Mouse (Mus musculus) heart, postnatal 14 days (tissue): ENCODE results near the gene Gm3696. TPM values are rescaled to one million over a fixed set of nuclear protein-coding genes. Genes with fewer than 3 reads are reported as not detected.
"Not testable (repeated sequence)": the region's sequence is repeated elsewhere in the genome, so short reads cannot be mapped to it uniquely, and the experiment has no call there.

Source experiments
- DNase-seq, 2 experiments: peaks; one replicate each; pipeline ENCODE4 v3.0.0; 2021 to 2022
- intact Hi-C: fragments of 180-260 bp; cut with DNase I; formaldehyde crosslinking; loops from one replicate; pipeline ENCODE4 v1.15.1; 2025
- long read RNA-seq, 2 experiments: library from polyadenylated mRNA; stranded (forward); transcript quantifications; one replicate each; pipeline ENCODE4 v2.0.0; 2021
- total RNA-seq, 2 experiments: library from RNA; stranded (reverse); gene quantifications; 2 replicates each; pipeline ENCODE4 v1.2.3; 2021

Gm3696 gene
- under 1 TPM in 1 of 2 experiments, not detected in 1; 0.32 TPM for total RNA-seq
- long read RNA-seq, experiment 1, result 0 reads
- long read RNA-seq, experiment 2, result 0 reads

GRCm38 (mm10) chr14:7100521-7100920, at the start of gene Gm3696:
Gene Gm3696 (minus strand): TSS chr14:7100621.
- DNase-seq, intact Hi-C loops: not testable (repeated sequence)

GRCm38 (mm10) chr14:7125312-7125711, 24.9 kb upstream of the Gm3696 start, which contains the start of gene Gm6676:
Gene Gm6676 (minus strand): TSS chr14:7125412.
- intact Hi-C loops, DNase-seq: not testable (repeated sequence)

DNA sequence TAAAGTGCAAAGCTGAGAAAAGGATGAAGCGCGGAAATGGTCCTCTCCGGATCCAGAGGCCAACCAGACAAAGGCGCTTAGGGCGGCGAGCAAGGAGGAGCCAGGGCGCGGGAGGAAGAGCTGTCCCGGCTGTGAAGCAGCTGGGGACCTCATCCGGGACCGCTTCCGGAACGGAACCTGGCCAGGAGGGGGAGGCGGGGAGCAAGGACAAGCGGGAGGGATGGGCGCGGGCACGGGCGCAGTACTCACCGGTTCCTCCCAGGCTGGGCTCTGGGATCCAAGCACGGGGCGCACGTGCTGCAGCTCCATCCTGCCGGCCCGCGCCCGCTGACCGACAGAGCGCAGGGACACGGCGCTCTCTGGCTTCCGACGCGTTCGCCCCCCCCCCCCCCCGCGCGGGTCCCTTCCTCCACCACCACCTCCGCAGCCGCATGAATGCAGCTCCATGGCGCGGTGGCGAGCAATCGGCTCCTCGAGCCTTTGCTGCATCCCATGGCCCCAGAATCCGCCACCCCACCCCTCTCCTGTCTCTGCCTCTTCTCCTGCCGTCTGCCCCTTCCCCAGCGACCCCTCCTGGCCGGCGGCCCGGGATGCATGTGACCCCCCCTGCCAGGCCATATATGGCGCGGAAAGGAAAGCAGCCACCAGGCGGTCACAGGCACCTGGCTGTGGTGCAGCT, 4.8 kb upstream of the Gm3696 start:
- peak; percentile 1 to 4 for DNase-seq
- intact Hi-C loops, result not testable (repeated sequence)

GRCm38 (mm10) chr14:7044870-7045269, 55.6 kb downstream of the Gm3696 start, which contains the start of gene Gm3685:
Gene Gm3685 (minus strand): TSS chr14:7044970.
- DNase-seq, intact Hi-C loops: not testable (repeated sequence)

Other genes starting within 250 kb of the Gm3696 start
- gene Gm3667, start 210.7 kb downstream of the Gm3696 start, total RNA-seq, result under 1 TPM; 0.33 to 0.56 TPM
- gene Gm6356, start 126.8 kb downstream of the Gm3696 start, total RNA-seq, result not detected
- under 1 TPM; 0.24 to 0.33 TPM for gene Gm10406, start 73.2 kb downstream of the Gm3696 start, total RNA-seq
- not detected for gene Gm3685, start 55.7 kb downstream of the Gm3696 start, total RNA-seq
- not detected for gene Gm6676, start 24.8 kb upstream of the Gm3696 start, total RNA-seq
- under 1 TPM; 0.48 to 0.56 TPM for gene Gm3512, start 73.9 kb upstream of the Gm3696 start, total RNA-seq
- not detected for gene Gm16434, start 93.9 kb upstream of the Gm3696 start, total RNA-seq
- not detected for gene Gm3727, start 164.1 kb upstream of the Gm3696 start, total RNA-seq
- gene Gm3739, start 214.4 kb upstream of the Gm3696 start, total RNA-seq, result under 1 TPM; 0.26 to 0.37 TPM
- gene Gm5797, start 231.8 kb upstream of the Gm3696 start, total RNA-seq, result not detected